Mouse (Mus musculus): Measurements from ENCODE around the gene Hyal1.
"Not testable (repeated sequence)": the region's sequence is repeated elsewhere in the genome, so short reads cannot be mapped to it uniquely, and the experiment has no call there.

Gene Hyal1

DNA sequence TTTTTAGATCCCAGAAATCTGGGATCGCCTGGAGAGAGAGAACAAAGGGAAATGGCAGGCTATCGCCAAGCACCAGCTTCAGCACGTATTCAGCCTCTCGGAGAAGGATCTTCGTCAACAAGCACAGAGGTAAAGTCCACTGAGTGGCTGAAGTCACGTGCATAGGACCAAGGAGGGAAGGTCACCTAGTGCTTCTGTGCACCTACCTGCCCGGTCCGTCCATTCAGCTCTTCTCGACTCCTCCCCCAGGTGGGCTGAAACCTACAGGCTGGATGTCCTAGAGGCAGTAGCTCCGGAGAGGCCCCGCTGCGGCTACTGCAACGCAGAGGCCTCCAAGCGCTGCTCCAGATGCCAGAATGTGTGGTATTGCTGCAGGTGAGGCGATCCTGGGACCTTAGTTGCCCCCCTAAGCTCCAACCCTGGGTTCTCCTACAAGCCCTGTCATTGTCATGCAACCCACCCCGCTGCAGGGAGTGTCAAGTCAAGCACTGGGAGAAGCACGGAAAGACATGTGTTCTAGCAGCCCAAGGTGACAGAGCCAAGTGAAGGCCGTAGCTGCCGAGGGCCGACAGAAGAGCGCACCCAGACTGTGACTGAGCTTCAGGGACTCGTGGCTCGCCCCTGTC is 26.1 kb upstream of the Hyal1 start:
- no peak for DNase-seq (ENCODE audit: low spot score)

DNA sequence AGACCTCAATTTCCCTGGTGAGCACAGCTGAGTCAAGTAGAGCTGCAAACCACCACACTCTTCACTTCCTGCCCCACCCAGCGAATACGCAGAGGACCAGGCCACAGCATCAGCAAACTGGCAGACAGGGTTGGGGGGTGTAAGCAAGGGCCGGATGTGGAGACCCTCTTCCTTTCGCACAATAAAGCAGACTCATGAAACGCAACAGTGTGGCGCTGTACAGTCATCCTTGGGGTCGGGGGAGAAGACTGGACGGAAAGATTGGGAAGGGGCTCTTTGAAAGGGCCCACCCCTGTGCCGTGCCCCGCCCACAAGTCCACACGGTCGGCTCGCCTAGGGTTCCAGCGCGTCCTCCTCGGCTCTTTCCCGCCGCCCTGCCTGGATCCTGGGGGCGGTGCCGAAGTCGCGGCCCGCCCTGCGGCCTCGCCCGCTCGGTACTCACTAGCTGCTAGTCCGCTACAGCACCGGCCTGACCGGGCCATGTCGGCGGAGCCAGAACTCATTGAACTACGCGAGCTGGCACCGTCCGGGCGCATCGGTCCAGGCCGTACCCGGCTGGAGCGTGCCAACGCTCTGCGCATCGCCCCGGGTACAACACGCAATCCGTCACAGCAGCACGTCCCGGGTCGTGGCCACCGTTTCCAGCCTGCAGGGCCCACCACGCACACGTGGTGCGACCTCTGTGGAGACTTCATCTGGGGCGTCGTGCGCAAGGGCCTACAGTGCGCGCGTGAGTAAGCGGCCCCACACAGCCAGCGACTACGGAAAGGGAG is 25.4 kb upstream of the Hyal1 start, which contains the start of gene Rassf1:
Gene Rassf1, plus strand, starts transcription at position 439 of the 773 bp plus-strand sequence.
- peak; percentile 52 for DNase-seq (ENCODE audit: low spot score)

DNA sequence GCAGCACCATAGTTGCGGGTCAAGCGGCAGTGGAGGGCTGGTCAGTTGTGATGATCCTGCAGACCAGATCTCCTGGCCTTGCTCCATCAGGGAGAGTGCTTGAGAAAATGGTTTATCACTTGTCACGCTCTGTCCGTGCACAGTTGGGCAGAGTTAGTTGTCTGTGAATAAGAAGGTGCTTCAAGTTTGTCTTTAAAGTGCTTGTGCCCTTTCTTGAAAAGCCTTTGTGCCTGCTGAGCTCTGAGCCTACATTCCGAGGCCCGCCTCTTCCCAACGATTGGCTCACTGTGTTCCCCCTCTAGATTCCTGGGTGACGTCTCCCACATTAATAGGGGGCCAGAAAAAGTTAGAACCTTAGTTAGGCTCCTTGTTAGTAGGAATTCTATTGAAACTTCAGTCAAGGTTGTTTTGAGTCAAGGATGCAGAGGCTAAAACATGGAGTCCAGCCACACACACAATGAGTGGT is 24.8 kb upstream of the Hyal1 start:
- no peak for DNase-seq (ENCODE audit: low spot score)

DNA sequence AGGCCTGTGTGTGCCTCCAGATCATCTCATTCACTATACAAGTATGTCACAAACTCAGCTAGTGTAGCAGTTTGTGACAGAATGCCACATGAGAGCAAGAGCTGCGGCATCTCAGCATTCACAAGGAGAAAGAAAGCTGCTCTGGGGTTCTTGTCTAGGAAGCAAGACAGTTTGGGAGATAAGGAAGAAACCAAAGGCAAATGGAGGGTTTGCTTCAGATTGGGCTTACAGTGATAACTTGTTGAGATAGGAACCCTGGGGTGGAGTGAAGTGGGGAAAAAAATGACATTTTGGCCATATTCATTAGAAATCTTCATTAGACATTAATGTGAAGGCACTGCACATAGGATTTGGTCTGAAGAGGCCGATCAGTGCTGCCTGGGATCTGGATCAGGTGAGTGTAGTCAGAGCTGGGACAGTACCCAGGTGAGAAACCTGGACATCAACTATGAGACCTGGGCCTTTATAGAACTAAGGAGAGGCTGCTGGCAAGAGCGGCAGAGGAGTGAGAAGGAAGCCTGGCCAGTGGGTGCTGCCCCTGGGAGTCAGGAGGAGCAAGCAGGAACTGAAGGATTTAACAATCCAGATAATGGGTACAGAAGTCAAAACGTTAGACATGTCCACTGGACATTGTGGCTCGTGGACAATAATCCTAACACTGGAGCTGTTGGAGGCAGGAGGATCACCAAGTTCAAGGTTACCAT is 23.9 kb upstream of the Hyal1 start:
- DNase-seq (ENCODE audit: low spot score): no peak

DNA sequence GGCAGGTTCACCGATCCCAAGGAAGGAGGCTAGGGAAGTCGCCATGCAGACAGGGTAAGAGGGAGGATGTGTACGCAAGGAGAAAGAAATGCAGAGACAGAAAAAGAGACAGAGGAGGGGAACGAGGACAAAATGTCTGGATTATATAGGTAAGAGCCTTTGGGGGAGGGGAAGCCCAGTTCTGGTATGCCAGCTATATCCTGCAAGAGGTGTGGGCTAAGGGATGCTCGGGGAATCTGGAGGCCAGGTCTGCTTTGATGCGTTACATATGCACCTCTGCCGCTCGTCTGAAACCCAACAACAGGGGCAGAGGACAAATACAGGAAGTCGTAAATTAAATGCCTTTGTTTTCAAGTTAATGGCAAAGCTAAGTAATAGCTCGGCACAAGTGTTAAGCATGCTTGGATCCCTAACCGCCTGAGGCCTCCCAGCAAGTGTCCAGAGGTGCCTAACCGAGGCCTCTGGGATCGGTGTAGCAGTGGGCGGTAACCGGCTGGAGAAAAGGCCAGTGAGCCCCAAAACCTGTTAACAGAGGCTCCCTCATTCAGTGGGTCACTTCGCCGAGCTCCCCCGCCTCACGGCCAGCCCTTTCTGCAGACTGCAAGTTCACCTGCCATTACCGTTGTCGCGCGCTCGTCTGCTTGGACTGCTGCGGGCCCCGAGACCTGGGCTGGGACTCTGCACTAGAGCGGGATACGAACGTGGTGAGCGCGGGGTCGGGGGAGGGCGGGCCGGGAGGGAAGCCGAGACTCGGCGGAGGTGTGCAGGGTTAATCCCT is 23.0 kb upstream of the Hyal1 start:
- DNase-seq (ENCODE audit: low spot score): no peak

DNA sequence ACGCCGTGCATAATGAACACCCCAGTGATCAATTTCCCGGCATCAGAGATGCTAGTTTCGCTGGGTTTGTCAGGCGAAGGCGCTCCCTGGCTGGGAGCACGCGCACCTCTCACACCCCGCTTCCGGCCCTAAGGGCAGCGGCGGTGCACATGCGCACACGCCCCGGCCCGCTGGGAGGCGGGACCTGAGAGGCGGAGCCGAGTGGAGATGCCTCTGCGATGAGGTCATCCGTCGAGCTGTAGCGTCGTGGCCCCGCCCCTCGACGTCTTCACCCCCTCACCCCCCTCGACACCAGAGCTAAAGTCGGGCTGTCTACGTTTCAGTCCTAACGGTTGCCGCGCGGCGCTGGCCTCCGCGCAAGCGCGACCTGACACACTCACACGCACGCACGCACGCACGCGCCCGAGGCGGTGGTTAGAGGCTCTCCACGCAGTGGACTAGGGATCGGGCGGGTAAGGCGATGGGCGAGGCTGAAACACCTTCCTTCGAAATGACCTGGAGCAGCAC is 22.4 kb upstream of the Hyal1 start:
- peak; percentile 81 for DNase-seq (ENCODE audit: low spot score)

GRCm38 (mm10) chr9:107555031-107555457 is 21.7 kb upstream of the Hyal1 start:
- DNase-seq (ENCODE audit: low spot score): no peak

GRCm38 (mm10) chr9:107555701-107556100 is 21.0 kb upstream of the Hyal1 start:
- DNase-seq (ENCODE audit: low spot score): no peak

GRCm38 (mm10) chr9:107556346-107556745 is 20.4 kb upstream of the Hyal1 start:
- no peak for DNase-seq (ENCODE audit: low spot score)

GRCm38 (mm10) chr9:107563029-107563581 is 13.6 kb upstream of the Hyal1 start, which contains the start of gene Tusc2:
TSS of gene Tusc2 (plus strand) at chr9:107563255.
- DNase-seq (ENCODE audit: low spot score): peak; percentile 89

DNA sequence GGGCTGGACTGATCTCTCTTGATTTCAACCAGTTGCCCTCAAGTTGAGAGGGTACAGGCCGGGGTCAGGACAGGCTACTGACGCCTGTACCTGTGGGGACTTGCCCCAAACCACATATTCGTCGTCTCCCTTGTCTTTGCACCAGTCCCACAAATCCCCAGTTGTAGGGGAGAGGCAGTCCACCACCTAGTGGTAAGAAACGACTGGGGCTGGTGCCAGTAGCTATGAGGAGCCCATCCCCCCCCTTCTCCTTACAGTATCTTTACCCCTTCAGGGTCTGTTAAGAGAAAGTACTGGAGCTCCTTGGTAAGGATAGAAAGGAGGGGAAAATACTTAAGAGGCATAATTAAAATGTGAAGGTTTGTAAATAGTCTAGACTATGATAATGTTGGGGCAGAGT is 11.2 kb upstream of the Hyal1 start:
- DNase-seq (ENCODE audit: low spot score): not testable (repeated sequence)

GRCm38 (mm10) chr9:107566041-107566709 is 10.6 kb upstream of the Hyal1 start:
- peak; percentile 81 for DNase-seq (ENCODE audit: low spot score)

DNA sequence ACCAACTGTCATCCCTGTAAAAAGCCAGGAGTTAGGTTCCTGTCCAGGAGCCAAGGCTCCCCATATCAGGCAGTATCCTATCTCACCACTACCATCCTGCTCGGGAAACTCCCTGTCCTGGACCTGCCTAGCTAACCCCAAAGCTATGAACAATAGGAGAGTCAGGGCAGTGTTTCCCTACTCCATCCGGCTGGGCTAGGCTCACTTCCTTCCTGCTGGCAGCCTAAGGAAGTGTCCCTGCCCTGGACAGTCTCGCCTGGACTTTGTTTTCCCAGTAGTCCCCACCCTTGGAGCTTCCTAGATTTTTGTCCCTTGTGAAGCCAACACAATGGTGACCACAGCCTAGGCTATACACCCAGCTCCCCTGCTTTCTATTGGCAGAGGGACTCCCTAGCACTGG is 9.9 kb upstream of the Hyal1 start:
- DNase-seq (ENCODE audit: low spot score): no peak

DNA sequence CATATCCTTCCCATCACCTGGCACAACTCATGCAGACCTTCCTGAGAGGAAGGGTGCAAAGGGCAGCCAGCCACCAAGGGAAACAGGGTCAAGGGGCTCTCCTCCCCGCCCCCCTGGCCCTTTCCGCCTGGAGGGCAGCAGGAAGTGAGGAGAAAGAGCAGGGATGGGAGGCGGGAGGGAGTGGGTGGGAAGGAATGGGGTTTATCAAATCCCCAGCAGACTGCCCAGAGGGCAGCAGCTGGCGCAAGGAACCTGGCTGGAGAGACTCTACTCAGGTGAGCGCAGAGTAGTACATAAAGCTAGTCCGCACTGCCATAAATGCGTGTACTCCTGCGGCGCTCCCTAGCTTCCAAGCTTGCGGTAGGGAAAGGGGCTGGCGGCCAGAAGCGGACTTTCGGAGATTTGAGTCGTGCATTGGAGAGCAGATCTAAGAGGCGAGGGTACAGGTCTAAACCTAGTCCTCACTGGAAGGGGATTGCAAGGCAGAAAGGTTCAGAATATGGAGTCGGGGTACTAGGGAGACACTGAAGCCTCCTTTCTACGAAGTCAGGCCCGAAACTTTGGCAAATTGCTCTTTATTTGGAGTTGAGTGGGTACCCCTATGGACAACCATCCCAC is 8.9 kb upstream of the Hyal1 start, which contains the start of gene Hyal2:
Gene Hyal2, plus strand, starts transcription at position 244 of the 618 bp plus-strand sequence.
- no peak for DNase-seq (ENCODE audit: low spot score)

DNA sequence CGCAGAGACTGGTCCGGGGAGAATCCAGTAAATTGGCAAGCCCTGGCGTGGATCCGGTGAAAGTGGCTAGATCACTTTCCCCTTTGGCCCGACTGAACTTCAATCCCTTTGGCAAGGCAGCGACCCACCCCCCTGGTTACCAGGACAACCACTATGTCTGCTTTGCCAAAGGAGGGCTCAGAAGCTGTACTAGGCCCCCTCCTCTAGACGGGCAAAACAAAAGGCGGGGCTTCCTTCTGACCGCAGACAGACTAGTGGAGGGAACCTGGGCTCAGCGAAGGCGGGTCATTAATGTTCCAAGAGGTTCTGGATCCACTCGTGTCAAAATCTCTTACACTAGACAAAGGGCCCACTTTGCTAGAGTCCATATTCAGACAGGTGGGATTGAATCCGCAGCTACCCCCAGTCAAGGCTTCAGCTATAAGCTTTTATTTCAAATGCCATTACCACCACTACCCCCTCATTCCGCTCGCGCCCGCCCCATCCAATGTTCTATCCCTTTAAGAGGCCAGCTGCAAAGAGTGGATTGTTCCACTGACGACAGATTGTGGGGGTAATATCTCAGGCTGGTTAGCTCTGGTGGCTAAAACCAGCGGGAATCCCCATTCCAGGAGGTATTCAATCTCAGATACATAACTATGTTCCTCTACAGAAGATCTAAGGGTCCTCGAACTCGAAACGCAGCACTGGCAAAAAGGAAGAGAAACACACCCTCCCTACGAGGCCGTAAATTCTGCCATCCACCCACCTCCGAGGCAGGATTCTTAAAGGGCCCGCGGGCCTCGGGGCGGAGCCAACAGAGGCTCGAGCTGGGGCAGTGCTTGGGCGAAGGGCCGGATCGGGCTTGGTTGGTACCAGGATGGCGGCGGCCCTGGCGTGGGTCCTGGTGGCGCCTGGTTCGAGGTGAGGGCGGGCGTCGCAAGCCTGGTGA is 8.1 kb upstream of the Hyal1 start:
- peak; percentile 78 for DNase-seq (ENCODE audit: low spot score)

DNA sequence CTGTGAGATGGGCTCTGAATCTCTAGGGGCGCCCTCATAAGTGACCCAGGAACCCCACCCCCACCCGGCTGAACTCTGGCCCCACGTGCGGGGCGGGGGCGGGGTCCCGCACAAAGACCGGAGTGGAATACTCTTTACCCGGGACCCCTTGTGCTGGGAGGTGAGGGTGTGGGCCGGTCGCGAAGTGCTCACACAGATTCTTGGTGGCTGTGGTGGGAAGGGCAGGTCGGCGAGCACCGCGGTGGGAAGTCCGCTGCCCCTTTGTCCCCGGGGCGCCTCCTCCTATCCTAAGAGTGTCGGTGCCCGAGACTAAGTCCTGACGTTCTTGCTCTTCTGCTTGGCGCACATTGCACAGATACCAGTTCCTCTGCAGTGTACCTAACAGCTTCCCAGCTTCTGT is 7.5 kb upstream of the Hyal1 start:
- DNase-seq (ENCODE audit: low spot score): no peak

- no peak for DNase-seq (ENCODE audit: low spot score)
Observed at GRCm38 (mm10) chr9:107570016-107570415, 6.7 kb upstream of the Hyal1 start.

GRCm38 (mm10) chr9:107570845-107571244 is 5.9 kb upstream of the Hyal1 start:
- no peak for DNase-seq (ENCODE audit: low spot score)

All from ovary, postnatal 14 days (tissue).